Mouse (Mus musculus): ENCODE results near the gene Gpr39.

The Gpr39 gene

GRCm38 (mm10) chr1:125694338-125694737, 17.5 kb downstream of the Gpr39 start:
- DNase-seq (ENCODE audit: low spot score in 2 of 2), result no peak

GRCm38 (mm10) chr1:125701101-125701590, 24.4 kb downstream of the Gpr39 start:
- DNase-seq (ENCODE audit: low spot score in 2 of 2), result no peak

GRCm38 (mm10) chr1:125701773-125702172, 25.0 kb downstream of the Gpr39 start:
- no peak for DNase-seq (ENCODE audit: low spot score in 2 of 2)

GRCm38 (mm10) chr1:125702326-125702725, 25.5 kb downstream of the Gpr39 start:
- no peak for DNase-seq (ENCODE audit: low spot score in 2 of 2)

- no peak for DNase-seq (ENCODE audit: low spot score in 2 of 2)
These were observed 28.6 kb downstream of the Gpr39 start for GRCm38 (mm10) chr1:125705412-125705811.

GRCm38 (mm10) chr1:125715286-125715685, 38.5 kb downstream of the Gpr39 start:
- DNase-seq (ENCODE audit: low spot score in 2 of 2), result no peak

- no peak for DNase-seq (ENCODE audit: low spot score in 2 of 2)
These were observed 39.4 kb downstream of the Gpr39 start for GRCm38 (mm10) chr1:125716241-125716640.

GRCm38 (mm10) chr1:125717906-125718305, 41.1 kb downstream of the Gpr39 start:
- DNase-seq (ENCODE audit: low spot score in 2 of 2), result no peak

- no peak for DNase-seq (ENCODE audit: low spot score in 2 of 2)
These were observed 42.3 kb downstream of the Gpr39 start for GRCm38 (mm10) chr1:125719127-125719526.

- no peak for DNase-seq (ENCODE audit: low spot score in 2 of 2)
These were observed 44.4 kb downstream of the Gpr39 start for GRCm38 (mm10) chr1:125721104-125721758.

- peak; percentile 19 to 67 for DNase-seq (ENCODE audit: low spot score in 2 of 2)
These were observed 47.5 kb downstream of the Gpr39 start for GRCm38 (mm10) chr1:125724304-125724703.

- no peak for DNase-seq (ENCODE audit: low spot score in 2 of 2)
These were observed 52.3 kb downstream of the Gpr39 start for GRCm38 (mm10) chr1:125729025-125729565.

- no peak for DNase-seq (ENCODE audit: low spot score in 2 of 2)
These were observed 53.1 kb downstream of the Gpr39 start for GRCm38 (mm10) chr1:125729731-125730536.

- DNase-seq (ENCODE audit: low spot score in 2 of 2), result no peak
These were observed 53.7 kb downstream of the Gpr39 start for GRCm38 (mm10) chr1:125730537-125730880.

GRCm38 (mm10) chr1:125731854-125732253, 55.1 kb downstream of the Gpr39 start:
- no peak for DNase-seq (ENCODE audit: low spot score in 2 of 2)

- no peak for DNase-seq (ENCODE audit: low spot score in 2 of 2)
These were observed 68.0 kb downstream of the Gpr39 start for GRCm38 (mm10) chr1:125744766-125745165.

GRCm38 (mm10) chr1:125755335-125755996, 78.7 kb downstream of the Gpr39 start:
- DNase-seq (ENCODE audit: low spot score in 2 of 2), result no peak

GRCm38 (mm10) chr1:125759972-125760695, 83.3 kb downstream of the Gpr39 start:
- no peak for DNase-seq (ENCODE audit: low spot score in 2 of 2)

- DNase-seq (ENCODE audit: low spot score in 2 of 2), result no peak
These were observed 83.9 kb downstream of the Gpr39 start for GRCm38 (mm10) chr1:125760696-125761025.

GRCm38 (mm10) chr1:125762076-125762475, 85.3 kb downstream of the Gpr39 start:
- no peak for DNase-seq (ENCODE audit: low spot score in 2 of 2)

GRCm38 (mm10) chr1:125789804-125790203, 113.0 kb downstream of the Gpr39 start:
- peak in 1 of 2 experiments; percentile 67 for DNase-seq (ENCODE audit: low spot score in 2 of 2)

GRCm38 (mm10) chr1:125800506-125800905, 123.7 kb downstream of the Gpr39 start:
- DNase-seq (ENCODE audit: low spot score in 2 of 2), result no peak
